Mouse (Mus musculus) layer of hippocampus, adult 8-10 months (tissue): ENCODE results near the gene Nav2. TPM values are rescaled to one million over a fixed set of nuclear protein-coding genes. Genes with fewer than 3 reads are reported as not detected.
A peak's percentile ranks its signal among the peaks of the same experiment; 100 is the strongest.

Experiments
- DNase-seq, 2 experiments: peaks; one replicate each; pipeline ENCODE4 v3.0.0; 2022; ENCODE audit warnings: low spot score in 2 of 2
- total RNA-seq, 4 experiments: library from RNA; stranded (reverse); gene quantifications; 2 replicates each; pipeline ENCODE4 v1.2.4; 2022

The Nav2 gene
- total RNA-seq, 4 experiments from 2014 or later = 87.2 to 113 (median 96.0) TPM

DNA sequence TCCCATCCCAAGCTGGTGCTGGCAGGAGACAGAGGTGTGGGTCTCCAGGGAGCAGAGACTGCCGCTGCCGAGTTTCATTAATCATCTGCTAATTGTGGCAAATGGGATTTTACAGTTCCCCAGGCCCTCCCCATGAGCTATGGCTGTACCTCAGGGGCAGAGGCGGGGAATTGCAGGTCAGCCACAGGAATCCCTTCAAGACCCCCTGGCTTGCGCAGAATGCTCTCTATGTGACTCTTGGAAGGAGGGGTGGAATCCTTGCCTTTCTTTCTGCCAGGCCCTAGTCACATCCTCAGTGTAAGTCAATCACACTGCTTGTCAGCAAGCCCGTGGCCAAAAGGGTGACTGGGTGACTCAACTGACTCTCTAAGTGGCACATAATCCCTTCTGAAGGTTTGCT lies 182.9 kb downstream of the Nav2 start:
- no peak for DNase-seq

DNA sequence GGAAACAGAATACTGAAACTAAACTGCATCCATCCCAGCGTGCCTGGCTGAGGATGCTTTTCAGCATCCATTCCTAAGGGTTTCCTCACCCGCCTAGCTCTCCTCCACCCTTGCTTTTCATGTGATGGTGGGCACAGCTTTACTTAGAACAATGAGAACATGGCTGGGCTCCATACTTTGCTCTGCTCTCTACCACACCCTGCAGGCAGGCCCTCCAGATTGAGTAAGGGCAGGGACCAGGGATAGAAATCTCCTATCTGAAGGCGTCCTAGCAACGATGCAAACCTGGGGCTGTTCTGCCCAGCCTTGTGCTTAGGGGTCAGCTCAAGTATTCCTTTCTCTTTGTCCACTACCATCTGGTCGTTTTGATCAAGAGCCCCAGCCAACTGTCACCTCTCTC lies 183.4 kb downstream of the Nav2 start:
- DNase-seq = no peak

DNA sequence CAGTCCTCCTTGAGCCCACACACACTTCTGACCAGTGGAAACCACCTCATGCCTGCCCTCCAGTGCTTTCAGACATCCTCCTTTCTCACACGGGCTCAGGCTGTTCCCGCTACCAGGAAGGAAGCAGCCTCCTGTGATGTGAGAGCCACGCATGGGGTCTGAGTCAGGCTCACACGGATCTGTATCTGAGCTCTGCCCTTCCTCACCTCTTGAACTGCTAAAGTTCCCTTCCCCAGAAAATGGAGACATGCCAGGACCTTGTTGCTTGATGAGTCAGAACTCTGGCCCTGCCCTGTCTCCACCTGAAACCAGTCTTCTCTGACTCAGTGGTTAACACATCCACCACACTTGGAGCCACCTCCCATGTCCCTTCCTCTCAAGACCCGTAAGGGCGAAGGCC lies 185.1 kb downstream of the Nav2 start:
- no peak for DNase-seq

DNA sequence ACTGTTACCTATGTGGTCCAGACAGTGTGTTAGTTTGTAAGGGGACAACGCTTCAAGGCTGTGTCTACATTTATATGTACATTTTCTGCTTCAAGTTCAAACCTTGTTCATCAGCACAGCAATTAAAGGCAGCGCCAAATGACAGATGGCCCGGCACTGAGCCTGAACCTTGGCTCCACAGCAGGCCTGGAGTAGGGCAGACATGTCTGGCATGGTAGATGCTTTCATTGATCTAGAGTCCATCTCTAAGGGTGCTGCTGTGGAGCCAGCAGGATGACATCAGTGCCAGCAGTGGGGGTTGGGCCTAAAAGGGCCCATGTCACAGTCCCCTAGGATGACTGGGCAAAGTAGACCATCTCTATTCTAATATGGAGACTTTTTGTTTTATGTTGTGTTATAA lies 186.0 kb downstream of the Nav2 start:
- DNase-seq = peak in 1 of 2 experiments; percentile 21

DNA sequence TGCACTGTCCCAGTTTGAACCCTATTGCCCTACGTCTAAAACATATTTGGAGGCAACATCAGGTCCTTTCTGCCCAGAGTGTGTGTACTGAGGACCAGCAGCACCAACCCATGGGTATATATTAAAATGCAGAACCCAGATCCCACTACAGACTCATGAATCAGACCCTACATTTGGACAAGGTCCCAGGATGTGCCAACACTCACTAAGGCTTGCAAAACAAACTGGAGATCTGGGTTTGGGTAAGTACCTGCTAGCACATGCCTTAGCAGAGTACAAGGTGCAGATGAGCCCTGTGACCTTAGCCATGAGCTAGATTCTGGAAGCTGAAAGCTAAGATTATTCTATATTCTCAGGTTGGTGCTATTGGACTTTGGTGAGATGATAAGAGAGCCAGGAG lies 192.8 kb downstream of the Nav2 start:
- DNase-seq = no peak

DNA sequence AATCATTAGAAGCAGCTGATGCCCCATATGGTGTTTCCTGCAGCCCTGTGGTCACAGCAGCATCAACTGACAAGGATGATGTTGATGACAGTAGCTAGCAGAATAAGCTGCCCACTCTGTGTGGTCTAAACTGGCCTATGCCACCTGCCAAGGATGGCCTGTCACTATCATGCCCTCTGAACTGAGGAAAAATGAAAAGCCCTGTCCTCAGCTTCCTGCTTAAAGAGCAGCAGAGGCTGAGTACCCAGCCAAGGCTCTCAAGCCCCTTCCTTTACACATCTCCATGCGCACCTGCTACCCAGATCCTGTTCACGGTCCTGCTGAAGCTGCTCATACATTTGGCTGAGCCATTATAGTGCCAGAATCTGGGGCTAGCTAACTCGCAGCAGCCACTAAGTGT lies 193.7 kb downstream of the Nav2 start:
- no peak for DNase-seq

DNA sequence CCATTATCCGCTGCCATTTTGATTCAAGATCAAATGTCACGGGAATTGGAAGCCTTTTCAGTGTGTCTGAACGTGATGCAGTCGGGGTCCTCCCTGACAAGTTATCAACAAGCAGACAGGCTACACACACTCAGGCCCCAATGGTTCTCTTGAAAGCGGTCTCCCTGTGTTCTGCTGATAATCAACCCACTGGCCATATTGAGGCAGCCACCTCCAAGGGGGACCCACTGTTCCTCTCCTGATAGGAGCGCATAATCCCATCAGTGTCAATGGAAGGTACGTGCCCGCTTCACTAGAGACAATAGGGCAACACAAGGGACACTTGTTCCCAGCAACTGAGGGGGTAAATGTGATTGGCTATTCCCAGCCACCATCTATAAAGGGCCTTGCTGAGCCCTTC lies 195.9 kb downstream of the Nav2 start:
- DNase-seq = no peak

DNA sequence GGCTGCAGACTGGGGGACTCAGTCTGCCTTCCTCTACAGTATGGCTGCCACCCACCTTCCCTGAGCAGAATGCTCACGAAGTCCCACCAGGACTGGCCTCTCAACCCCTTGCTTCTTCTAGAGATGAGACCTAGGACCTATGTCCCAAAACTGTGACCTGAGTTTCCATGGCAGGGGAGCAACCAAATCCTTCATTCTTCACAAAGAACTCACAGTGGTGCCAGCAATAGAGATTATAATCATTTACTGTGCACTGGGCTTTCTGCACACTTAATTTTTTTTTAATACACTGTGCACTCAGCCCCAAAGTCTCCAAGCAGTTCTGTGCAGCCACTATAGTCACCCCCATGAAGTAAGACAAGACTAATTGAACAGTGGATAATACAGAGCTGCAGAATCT lies 196.3 kb downstream of the Nav2 start:
- DNase-seq = no peak

DNA sequence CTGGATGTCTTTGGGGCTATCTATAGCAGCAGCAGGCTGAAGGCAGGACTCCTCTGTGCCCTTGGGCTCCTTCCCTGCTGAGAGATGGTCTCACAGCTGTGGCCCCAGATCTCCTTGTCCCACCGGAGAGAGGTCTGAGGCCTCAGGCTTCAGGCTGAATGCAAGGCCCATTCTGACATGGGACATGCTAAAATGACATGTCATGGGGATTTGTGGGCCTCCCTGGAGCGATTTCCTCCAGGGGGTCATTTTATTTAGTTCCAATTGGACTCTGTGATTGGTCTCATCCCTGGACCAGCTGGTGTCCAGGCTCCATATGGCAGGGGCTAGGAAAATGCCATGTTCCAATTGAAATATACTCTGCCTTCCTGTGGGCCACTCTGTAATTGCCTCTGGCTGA lies 197.0 kb downstream of the Nav2 start:
- DNase-seq = no peak

- DNase-seq = no peak
Observed at GRCm38 (mm10) chr7:49108076-49108475, 199.6 kb downstream of the Nav2 start.

- no peak for DNase-seq
Observed at GRCm38 (mm10) chr7:49119016-49119415, 210.5 kb downstream of the Nav2 start.

DNA sequence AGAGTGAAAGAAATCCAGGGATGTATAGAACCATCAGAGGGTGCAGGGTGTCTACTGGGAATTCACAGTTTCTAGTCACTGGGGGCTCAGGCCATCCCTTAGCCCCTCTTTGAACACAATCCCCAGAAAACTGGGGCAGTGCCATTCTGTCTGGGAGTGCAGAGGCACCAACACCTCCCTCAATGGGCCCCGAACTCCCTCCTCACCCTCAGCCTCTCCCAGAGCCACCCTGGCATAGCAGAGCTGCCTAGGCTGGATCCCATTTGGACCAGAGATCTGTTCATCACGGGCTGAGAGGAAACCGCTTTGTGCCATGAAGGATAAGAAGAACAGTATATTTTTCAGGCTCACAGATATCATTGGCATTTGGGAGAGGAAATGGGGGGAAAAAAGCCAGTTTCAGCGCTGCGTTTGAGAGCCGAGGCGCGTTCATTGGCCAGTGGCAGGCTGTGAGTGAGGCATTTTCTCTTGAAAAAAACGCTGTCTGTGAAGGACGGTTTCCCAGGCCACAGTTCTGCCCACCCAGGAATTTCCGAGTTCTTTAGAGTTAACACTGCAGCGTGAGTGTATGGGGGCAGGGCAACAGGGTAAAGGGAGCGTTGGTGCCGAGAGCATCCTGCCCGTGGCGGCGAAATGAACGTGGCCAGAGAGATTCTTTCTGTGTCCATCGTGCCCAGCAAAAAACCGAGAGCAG lies 211.4 kb downstream of the Nav2 start:
- no peak for DNase-seq

DNA sequence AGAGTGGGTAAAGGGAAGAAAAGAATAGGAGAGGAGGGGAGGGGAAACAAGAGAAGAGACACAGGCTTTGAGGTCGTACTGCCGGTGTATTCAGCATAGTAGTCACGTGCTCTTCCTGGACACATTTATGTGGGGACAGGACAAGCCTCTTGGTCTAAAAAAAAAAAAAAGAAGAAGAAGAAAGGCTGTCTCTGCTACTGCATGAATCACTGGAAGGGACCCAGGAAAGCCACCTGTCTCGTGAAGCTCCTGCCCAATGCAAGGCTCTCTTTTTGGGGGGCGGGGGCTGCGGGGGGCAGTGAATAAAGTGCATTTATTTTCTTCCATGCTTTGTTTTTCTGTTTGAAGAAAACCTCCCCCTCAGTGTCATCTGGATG lies 212.0 kb downstream of the Nav2 start:
- DNase-seq = no peak

DNA sequence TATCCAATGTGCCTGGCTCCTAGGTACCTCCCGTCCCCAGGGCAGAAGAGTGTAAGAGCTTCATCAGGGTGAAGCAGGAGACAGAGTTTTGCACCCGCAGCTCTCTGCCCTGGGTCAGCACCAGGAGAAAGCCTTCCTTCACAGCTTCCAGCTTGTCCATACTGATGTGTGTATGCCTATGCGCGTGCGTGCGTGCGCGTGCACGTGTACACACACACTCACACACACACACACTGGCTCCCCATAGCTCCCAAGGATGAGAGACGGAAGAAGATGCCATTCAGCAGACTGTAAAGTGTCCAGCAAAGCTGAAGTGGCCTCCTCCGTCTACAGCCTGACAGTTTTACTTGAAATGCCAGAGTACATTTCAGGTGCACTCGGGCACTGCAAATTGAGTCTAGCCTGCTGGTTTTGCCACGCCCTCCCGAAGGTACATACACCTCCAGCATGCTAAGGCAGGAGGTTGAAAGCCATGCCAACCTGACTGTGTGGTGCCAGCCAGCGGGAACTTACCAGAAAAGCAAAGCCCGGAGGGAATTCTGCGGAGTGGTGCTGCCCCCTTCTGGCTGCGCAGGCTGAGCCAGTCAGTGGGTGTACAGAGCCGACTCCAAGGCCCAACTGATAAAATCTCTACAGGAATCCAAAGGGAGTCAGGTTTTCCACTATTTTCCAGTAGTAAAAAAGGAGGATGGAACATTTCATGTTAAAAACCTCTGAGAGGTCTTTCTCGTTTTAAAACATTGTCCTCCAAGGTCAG lies 212.6 kb downstream of the Nav2 start:
- DNase-seq = peak; percentile 77 to 92

- no peak for DNase-seq
Observed at GRCm38 (mm10) chr7:49122498-49122897, 214.0 kb downstream of the Nav2 start.

DNA sequence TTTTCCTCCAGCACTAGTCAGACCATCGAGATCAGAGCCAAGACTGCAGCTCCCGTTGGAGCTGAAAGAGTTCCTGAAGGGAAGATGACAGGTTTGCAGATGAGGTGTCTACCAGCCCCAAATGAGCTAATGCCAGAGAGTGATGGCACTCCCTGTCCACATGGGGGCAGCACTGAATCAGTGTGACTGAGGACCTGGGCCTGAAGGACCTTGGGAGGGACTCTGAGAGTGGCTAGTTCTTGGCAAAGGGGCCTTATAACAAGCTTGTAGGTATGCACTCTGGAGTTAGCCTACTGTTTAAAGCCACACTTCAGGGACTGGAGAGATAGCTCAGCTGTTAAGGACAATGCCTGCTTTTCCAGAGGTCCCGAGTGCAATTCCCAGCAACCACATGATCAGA lies 217.0 kb downstream of the Nav2 start:
- no peak for DNase-seq

GRCm38 (mm10) chr7:49128224-49128623 lies 219.7 kb downstream of the Nav2 start:
- DNase-seq = no peak

- peak; percentile 81 to 90 for DNase-seq
Observed at GRCm38 (mm10) chr7:49132851-49133351, 224.4 kb downstream of the Nav2 start.

DNA sequence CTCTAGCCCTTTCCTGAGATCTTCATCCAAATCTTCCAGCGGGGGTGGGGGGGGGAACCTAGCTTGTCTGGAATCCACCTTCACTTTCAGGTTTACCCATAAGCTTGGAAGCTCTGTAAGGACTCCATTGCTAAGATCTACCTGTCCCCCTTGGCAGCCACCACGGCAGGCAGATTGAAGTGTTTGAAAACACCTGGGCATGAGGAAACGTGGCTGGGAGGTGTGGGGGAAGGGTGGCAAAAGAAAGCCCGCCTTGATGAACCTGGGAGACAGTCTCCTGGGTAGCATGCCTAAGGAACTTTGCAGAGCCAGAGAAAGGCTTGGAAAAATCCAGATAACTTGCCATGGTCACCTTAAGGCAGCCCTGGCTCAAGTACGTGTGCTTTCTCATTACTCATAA lies 225.9 kb downstream of the Nav2 start:
- no peak for DNase-seq

GRCm38 (mm10) chr7:49139762-49140161 lies 231.2 kb downstream of the Nav2 start:
- DNase-seq = no peak

- DNase-seq = no peak
Observed at GRCm38 (mm10) chr7:49143966-49144365, 235.4 kb downstream of the Nav2 start.

DNA sequence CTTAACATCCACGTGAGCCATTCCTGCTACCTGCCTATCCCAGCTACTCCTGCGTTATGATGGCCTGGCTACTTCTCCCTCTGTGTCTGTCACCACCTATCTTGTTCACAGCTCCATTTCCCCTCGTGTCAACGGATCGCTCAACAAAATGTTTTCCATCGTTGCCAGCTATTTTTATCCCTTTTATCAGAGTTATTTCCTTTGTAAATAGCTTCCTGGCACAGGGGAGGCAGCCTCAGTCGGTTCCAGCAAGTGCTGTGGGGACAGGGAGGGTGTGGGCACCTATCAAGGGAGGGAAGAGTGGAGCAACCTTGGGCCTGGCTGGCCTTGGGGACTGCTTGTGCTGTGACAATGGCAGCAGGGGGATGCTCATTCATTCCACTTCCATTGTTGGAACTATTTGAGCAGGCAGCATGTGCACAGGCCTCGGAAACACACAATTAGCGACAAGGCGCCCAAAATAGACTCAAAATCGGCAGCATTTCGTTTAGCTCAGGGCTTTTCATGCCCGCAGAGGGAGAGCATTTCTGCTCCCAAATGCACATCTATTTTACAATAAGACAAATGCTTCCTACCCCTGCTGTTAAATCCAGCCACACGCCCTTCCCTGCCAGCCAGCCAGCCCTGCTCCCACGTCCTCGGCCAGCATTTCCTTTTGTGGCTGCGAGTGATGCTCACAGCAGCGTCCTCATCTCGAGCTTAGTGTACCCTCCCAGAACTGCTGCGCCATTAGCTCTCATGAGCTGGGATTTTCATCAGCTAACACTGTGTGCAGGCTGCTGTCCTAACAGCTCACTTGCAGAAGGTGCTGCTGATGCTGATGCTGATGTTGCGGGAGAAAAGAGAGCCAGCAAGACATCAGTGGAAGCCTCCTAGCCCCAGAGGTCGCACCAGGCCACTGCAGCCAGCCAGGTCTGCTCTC lies 237.5 kb downstream of the Nav2 start:
- peak; percentile 63 to 66 for DNase-seq
